Mouse (Mus musculus) lung, embryonic 15.5 days (tissue): ENCODE results near the gene Zfp239. TPM values are rescaled to one million over a fixed set of nuclear protein-coding genes. Genes with fewer than 3 reads are reported as not detected.

Experiments
- ATAC-seq: fragments of 200-750 bp; cut with Nextera tagmentation; 2 replicates; pipeline ENCODE4 v1.8.0; 2017; ENCODE audit warnings: moderate number of reproducible peaks, borderline replicate concordance; ENCODE audit not compliant: low FRiP score, low TSS enrichment; ENCODE audit errors: extremely low read depth
- H3K27ac ChIP-seq: fragments of 300-500 bp; sonication (generic); 2 replicates; pipeline ENCODE4 v1.5.1; 2015; ENCODE audit warnings: moderate library complexity, mild to moderate bottlenecking, inconsistent platforms
- H3K27me3 ChIP-seq: fragments of 300-500 bp; sonication (generic); 2 replicates; pipeline ENCODE4 v1.6.1; 2015; ENCODE audit warnings: inconsistent platforms
- H3K36me3 ChIP-seq: fragments of 300-500 bp; sonication (generic); 2 replicates; pipeline ENCODE4 v1.6.1; 2015; ENCODE audit warnings: inconsistent platforms
- H3K4me1 ChIP-seq: fragments of 300-500 bp; sonication (generic); 2 replicates; pipeline ENCODE4 v1.6.1; 2015; ENCODE audit warnings: inconsistent platforms
- H3K4me2 ChIP-seq: fragments of 300-500 bp; sonication (generic); 2 replicates; pipeline ENCODE4 v1.6.1; 2015; ENCODE audit warnings: inconsistent platforms, mild to moderate bottlenecking, moderate library complexity
- H3K4me3 ChIP-seq: fragments of 300-500 bp; sonication (generic); 2 replicates; pipeline ENCODE4 v1.5.1; 2015; ENCODE audit warnings: mild to moderate bottlenecking, inconsistent platforms
- H3K9ac ChIP-seq: fragments of 300-500 bp; sonication (generic); 2 replicates; pipeline ENCODE4 v1.6.1; 2015; ENCODE audit warnings: inconsistent platforms
- H3K9me3 ChIP-seq: fragments of 300-500 bp; sonication (generic); 2 replicates; pipeline ENCODE4 v1.6.1; 2016; ENCODE audit warnings: inconsistent platforms
- WGBS: fragments of 180-500 bp; shearing (Covaris S2); methylation state at CpG from one replicate; pipeline ENCODE4 v1.1.7; 2015; 5-methylcytosine and 5-hydroxymethylcytosine counted together
- polyA plus RNA-seq: library from polyadenylated mRNA; unstranded; fragments of >200 nt; fragmentation: Nextera tagmentation; extraction: Ambion mirVana; gene quantifications from 2 replicates; pipeline ENCODE4 v1.2.1, GENCODE M21; 2015

The Zfp239 gene
- polyA plus RNA-seq, 1 experiment from 2014 or later = 7.6 TPM

DNA sequence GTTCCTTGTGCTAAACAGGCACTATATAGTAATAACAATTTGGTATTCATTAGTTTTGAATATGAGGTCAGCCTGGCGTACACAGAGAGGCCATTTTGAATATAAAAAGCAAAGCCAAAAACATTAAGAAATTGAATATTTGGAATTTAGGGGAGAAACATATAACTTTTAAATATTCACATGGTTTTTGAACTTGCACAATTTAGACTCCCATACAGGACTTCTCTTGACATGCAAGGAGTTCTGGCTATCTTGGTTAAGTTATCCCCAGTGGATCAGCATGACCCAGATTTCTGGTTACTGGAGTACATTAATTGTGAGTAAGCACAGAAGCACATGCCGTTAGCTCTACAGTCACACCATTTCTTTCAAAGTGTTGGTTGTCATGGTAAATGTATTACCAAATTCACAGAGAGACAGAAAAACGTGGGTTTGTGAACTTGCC lies 18.5 kb downstream of the Zfp239 start:
- 33% methylated on average over 3 of the region's 3 CpGs for WGBS
- Histone ChIP-seq H3K36me3 (no peaks in the 10 kb centered on the region), H3K9me3 (no peaks in the 10 kb centered on the region), H3K27me3 (no peaks in the 10 kb centered on the region), H3K4me1 (peaks cover 9% of the 10 kb centered on the region), H3K27ac (peak overlapping the region; percentile 100), H3K9ac (peak overlapping the region; percentile 53), H3K4me3 (peak overlapping the region; percentile 51), H3K4me2 (peak overlapping the region; percentile 71)
- ATAC-seq = no peak

DNA sequence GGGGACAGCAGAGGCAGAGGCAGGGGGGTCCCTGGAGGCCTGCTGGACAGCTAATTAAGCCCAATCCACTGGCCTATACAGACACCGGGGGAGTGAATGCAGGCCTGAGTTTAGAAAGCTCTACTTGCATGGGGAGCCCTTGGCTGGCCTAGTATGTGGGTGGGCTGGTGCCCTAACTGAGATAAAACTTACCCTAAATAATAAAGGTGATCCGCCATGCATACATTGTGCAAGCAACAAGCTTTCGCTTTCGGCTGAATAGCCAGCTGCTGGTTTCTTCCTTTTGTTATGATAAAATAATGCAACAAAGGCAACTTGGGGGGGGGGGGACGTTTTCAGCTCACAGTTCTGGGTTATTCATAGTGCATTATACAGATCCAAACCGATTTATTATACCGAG lies 19.3 kb downstream of the Zfp239 start:
- no peaks in the 10 kb centered on the region for H3K27me3 ChIP-seq
- no peak for ATAC-seq
- H3K4me2 ChIP-seq = no peak overlapping the region
- H3K36me3 ChIP-seq = no peaks in the 10 kb centered on the region
- 83% methylated on average over 7 of the region's 7 CpGs for WGBS
- no peaks in the 10 kb centered on the region for H3K9me3 ChIP-seq
- H3K9ac ChIP-seq = no peak overlapping the region
- H3K4me3 ChIP-seq = no peak overlapping the region
- H3K4me1 ChIP-seq = peaks cover 9% of the 10 kb centered on the region
- H3K27ac ChIP-seq = no peak overlapping the region

GRCm38 (mm10) chr6:117881997-117882396 lies 20.1 kb downstream of the Zfp239 start:
- no peak overlapping the region for H3K4me3 ChIP-seq
- no peak for ATAC-seq
- WGBS = 61% methylated on average over 7 of the region's 7 CpGs
- no peaks in the 10 kb centered on the region for H3K27me3 ChIP-seq
- H3K36me3 ChIP-seq = no peaks in the 10 kb centered on the region
- H3K9me3 ChIP-seq = no peaks in the 10 kb centered on the region
- peaks cover 9% of the 10 kb centered on the region for H3K4me1 ChIP-seq
- no peak overlapping the region for H3K4me2 ChIP-seq
- H3K9ac ChIP-seq = no peak overlapping the region
- no peak overlapping the region for H3K27ac ChIP-seq

GRCm38 (mm10) chr6:117885943-117886342 lies 24.0 kb downstream of the Zfp239 start:
- H3K27ac ChIP-seq = no peak overlapping the region
- no peaks in the 10 kb centered on the region for H3K27me3 ChIP-seq
- no peak overlapping the region for H3K4me2 ChIP-seq
- no peak overlapping the region for H3K9ac ChIP-seq
- WGBS = 64% methylated on average over 2 of the region's 2 CpGs
- H3K36me3 ChIP-seq = no peaks in the 10 kb centered on the region
- H3K9me3 ChIP-seq = no peaks in the 10 kb centered on the region
- H3K4me3 ChIP-seq = no peak overlapping the region
- no peaks in the 10 kb centered on the region; the same call in 1 of the 2 replicates for H3K4me1 ChIP-seq
- no peak for ATAC-seq

- no peak overlapping the region for H3K4me3 ChIP-seq
- H3K27ac ChIP-seq = no peak overlapping the region
- no peaks in the 10 kb centered on the region for H3K9me3 ChIP-seq
- 45% methylated on average over 1 of the region's 1 CpGs for WGBS
- H3K4me1 ChIP-seq = no peaks in the 10 kb centered on the region
- no peak overlapping the region for H3K4me2 ChIP-seq
- H3K36me3 ChIP-seq = no peaks in the 10 kb centered on the region
- H3K27me3 ChIP-seq = no peaks in the 10 kb centered on the region
- H3K9ac ChIP-seq = no peak overlapping the region
- ATAC-seq = no peak
These were observed 26.1 kb downstream of the Zfp239 start for GRCm38 (mm10) chr6:117888032-117888431.

GRCm38 (mm10) chr6:117888642-117889096 lies 26.8 kb downstream of the Zfp239 start:
- Histone ChIP-seq H3K27me3 (no peaks in the 10 kb centered on the region), H3K36me3 (no peaks in the 10 kb centered on the region), H3K9ac (no peak overlapping the region), H3K4me2 (no peak overlapping the region), H3K27ac (no peak overlapping the region), H3K4me3 (no peak overlapping the region), H3K4me1 (no peaks in the 10 kb centered on the region), H3K9me3 (no peaks in the 10 kb centered on the region)
- 71% methylated on average over 2 of the region's 2 CpGs for WGBS
- ATAC-seq = no peak

- Histone ChIP-seq H3K9me3 (no peaks in the 10 kb centered on the region), H3K27me3 (no peaks in the 10 kb centered on the region), H3K4me2 (no peak overlapping the region), H3K27ac (no peak overlapping the region), H3K9ac (no peak overlapping the region), H3K4me3 (no peak overlapping the region), H3K36me3 (no peaks in the 10 kb centered on the region), H3K4me1 (no peaks in the 10 kb centered on the region)
- WGBS = 78% methylated on average over 6 of the region's 6 CpGs
- no peak for ATAC-seq
These were observed 28.4 kb downstream of the Zfp239 start for GRCm38 (mm10) chr6:117890257-117890656.

DNA sequence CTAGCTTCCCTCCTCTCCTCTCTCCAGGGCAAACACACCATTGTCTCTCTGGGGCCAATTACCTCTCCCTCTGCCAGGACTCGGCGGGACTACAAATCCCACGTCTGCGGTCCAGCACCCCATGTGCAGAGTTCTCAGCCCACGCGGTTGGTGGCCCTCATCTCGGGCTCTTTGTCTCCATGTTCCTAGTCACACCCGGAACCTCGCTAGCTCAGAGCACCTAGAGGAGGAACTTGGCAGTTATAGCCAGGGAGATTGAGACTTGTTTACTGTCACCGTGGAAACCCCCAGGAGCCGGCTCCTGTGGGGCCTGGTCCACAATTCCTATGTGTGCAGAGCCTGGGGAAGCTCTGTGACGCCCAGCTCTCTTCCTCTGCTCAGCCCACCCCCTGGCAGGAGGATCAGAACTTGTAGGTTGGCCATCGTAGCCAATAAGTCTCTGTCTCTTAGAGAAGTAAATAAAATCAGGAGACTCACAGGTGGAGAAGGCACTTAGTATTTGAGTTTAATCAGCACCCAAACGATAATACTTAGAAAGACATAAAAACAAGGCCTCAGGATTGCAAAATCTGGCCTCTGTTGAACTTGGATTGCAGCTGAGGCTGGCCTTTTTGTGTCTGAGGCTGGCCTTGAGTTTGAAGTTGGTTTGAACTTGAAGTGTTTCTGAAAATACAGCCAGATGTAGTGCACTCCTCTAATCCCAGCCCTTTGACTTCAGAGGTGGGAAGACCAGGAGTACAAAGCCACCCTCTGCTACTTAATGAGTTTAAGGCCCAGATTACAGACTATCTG lies 29.7 kb downstream of the Zfp239 start:
- Histone ChIP-seq H3K4me3 (no peak overlapping the region), H3K4me2 (no peak overlapping the region), H3K27ac (no peak overlapping the region), H3K36me3 (no peaks in the 10 kb centered on the region), H3K27me3 (no peaks in the 10 kb centered on the region), H3K9ac (no peak overlapping the region), H3K4me1 (no peaks in the 10 kb centered on the region), H3K9me3 (no peaks in the 10 kb centered on the region)
- 57% methylated on average over 14 of the region's 14 CpGs for WGBS
- ATAC-seq = no peak

DNA sequence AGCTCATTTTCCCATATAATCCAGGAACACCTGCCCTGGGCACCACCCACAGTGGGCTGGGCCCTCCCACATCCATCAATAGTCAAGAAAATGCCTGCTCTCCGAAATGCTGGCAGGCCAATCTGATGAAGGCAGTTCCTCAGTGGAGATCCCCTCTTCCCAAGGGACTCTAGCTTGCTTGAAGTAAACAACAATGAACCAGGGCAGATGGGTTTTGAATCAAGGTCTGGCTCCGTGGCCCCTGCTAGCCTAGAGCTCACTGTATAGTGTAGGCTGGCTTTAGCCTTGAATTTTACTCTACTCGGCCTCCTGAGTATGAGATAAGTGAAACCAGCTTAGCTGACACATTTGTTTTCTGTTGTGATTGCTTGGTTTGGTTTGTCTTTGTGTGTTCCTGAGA lies 30.5 kb downstream of the Zfp239 start:
- Histone ChIP-seq H3K9ac (no peak overlapping the region), H3K27ac (no peak overlapping the region)
- 51% methylated on average over 3 of the region's 3 CpGs for WGBS

GRCm38 (mm10) chr6:117893435-117893834 lies 31.5 kb downstream of the Zfp239 start:
- no peak overlapping the region for H3K4me3 ChIP-seq

More for the DNA sequence above, 30.5 kb downstream of the Zfp239 start:
- no peak for ATAC-seq
- Histone ChIP-seq H3K4me1 (no peaks in the 10 kb centered on the region), H3K4me2 (no peak overlapping the region), H3K4me3 (no peak overlapping the region), H3K9me3 (no peaks in the 10 kb centered on the region), H3K27me3 (no peaks in the 10 kb centered on the region), H3K36me3 (no peaks in the 10 kb centered on the region)

DNA sequence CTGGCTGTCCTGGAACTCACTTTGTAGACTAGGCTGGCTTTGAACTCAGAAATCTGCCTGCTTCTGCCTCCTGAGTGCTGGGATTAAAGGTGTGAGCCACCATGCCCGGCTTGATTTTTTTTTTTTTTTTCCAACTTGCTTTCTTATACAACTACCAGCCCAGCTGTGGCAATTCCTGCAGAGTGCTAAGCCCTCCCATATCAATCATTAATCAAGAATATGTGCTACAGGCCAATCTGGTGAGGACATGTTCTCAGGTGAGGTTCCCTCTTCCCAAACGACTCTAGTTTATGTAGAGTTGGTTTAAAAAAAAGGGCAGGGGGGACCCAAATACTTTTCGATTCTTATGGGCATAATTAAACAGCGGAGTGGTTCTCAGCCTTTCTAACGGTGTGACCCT lies 35.9 kb downstream of the Zfp239 start:
- Histone ChIP-seq H3K4me1 (no peaks in the 10 kb centered on the region), H3K27ac (no peak overlapping the region), H3K4me3 (no peak overlapping the region), H3K4me2 (no peak overlapping the region), H3K36me3 (no peaks in the 10 kb centered on the region), H3K9ac (no peak overlapping the region), H3K27me3 (no peaks in the 10 kb centered on the region), H3K9me3 (no peaks in the 10 kb centered on the region)
- 61% methylated on average over 5 of the region's 5 CpGs for WGBS
- ATAC-seq = no peak

More at GRCm38 (mm10) chr6:117893435-117893834, 31.5 kb downstream of the Zfp239 start:
- no peak overlapping the region for H3K4me2 ChIP-seq
- H3K27ac ChIP-seq = no peak overlapping the region
- H3K9ac ChIP-seq = no peak overlapping the region
- no peaks in the 10 kb centered on the region for H3K27me3 ChIP-seq
- no peaks in the 10 kb centered on the region for H3K4me1 ChIP-seq
- 85% methylated on average over 2 of the region's 2 CpGs for WGBS
- H3K9me3 ChIP-seq = no peaks in the 10 kb centered on the region
- no peak for ATAC-seq
- H3K36me3 ChIP-seq = no peaks in the 10 kb centered on the region

GRCm38 (mm10) chr6:117900126-117901080 lies 38.5 kb downstream of the Zfp239 start, which contains the start of gene Hnrnpf:
Gene Hnrnpf (plus strand): TSS chr6:117900324.
- H3K4me2 ChIP-seq = no peak within 1 kb of the TSS
- no peaks in the 10 kb centered on the region for H3K27me3 ChIP-seq
- H3K27ac ChIP-seq = no peak within 1 kb of the TSS
- no peaks in the 10 kb centered on the region for H3K36me3 ChIP-seq
- no peaks in the 10 kb centered on the region for H3K9me3 ChIP-seq
- no peak within 1 kb of the TSS for H3K4me3 ChIP-seq
- ATAC-seq = no peak
- 78% methylated on average over 17 of the region's 17 CpGs for WGBS
- no peak within 1 kb of the TSS for H3K9ac ChIP-seq
- peaks cover 3% of the 10 kb centered on the region for H3K4me1 ChIP-seq
